Mouse (Mus musculus) kidney, adult 18-20 months (tissue): ENCODE measurements around the gene Pp2d1.

ENCODE experiments used
- DNase-seq: peaks from one replicate; pipeline ENCODE4 v3.0.0; 2021

Gene Pp2d1

DNA sequence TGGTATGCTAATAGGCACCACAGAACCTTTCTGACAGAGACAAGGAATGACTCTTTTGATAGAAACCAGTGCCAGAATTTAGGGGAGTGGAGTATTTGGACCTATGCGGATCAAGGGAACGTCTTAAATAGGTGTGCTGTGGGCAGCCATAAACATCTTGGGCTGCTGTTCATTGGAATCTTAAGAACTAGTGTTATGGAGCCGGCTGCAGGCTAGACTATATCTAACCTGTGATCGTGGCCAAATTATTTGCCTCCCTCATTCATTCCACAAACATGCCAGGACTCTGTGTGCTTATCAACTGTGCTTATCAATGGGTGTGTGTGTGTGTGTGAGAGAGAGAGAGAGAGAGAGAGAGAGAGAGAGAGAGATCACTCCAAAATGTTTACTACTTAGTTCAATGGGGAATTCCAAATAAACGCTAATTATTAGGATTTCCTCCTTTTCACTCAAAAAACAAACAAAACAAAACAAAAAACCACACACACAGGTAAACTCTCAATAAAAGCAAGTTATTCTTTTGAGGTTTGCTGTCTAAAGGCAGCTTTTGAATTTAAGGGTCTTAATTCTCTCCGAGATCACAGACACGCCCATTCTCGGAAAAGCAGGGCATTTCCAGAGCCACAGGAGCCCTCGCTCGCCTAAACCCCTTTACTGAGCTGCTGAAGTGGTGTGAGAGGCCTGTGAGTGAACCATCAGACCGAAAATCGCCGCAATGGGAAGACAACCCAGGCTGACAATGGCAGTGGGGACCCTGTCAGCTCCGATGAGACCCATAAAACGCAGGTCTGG is 61.0 kb downstream of the Pp2d1 start:
- DNase-seq: no peak

DNA sequence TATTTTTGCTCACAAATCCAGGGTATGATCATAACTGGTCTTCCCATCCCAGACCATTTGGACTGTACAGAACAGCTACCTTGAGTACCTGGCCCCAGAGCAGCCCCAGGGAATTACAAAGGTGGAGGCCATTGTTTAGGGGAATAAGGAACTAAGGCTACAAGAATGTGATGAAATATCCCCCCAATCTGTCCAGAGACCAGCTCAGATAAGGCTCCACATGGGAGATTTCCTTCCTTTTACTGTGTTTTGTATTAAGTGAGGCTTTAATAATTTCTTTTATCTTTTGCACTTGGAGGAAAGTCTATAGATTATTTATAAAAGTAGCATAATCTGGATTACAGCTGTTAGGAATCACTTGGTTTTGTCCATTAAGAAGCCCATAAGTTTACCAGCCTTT is 70.6 kb downstream of the Pp2d1 start:
- no peak for DNase-seq

DNA sequence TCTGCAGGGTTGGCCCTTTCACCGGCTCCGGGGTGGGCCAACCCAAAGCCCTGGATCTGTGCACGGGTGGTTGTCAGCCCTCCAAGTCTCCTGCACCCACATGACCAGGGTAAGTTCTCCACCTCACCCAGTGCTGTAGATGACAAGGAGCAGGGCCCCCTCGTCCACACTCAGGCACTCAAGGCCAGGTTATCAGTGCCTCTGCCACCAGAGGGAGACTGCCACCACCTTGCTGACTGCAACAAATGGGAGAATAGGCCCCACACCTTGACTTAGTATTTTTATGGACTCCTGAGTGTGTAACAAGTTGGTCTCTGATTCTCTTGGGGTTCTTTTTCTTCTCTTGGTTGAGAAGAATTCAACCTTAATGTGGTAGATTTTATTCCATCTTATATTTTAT is 73.7 kb downstream of the Pp2d1 start:
- no peak for DNase-seq

DNA sequence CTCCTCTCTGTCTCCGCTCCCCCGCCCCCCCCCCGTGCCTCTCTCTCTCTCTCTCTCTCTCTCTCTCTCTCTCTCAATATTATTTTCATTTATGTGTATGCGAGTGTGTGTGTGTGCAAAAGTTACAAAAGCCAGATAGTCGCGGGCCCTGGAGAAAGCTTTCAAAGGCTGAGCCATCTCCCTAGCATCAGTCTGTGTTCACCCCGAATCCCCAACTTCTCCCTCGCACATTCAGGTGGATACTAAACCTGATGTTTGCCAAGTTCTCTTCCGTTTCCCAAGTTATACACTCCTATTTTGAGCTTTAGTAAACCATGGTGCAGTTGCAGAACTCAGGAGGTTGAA is 75.8 kb downstream of the Pp2d1 start:
- DNase-seq: no peak

DNA sequence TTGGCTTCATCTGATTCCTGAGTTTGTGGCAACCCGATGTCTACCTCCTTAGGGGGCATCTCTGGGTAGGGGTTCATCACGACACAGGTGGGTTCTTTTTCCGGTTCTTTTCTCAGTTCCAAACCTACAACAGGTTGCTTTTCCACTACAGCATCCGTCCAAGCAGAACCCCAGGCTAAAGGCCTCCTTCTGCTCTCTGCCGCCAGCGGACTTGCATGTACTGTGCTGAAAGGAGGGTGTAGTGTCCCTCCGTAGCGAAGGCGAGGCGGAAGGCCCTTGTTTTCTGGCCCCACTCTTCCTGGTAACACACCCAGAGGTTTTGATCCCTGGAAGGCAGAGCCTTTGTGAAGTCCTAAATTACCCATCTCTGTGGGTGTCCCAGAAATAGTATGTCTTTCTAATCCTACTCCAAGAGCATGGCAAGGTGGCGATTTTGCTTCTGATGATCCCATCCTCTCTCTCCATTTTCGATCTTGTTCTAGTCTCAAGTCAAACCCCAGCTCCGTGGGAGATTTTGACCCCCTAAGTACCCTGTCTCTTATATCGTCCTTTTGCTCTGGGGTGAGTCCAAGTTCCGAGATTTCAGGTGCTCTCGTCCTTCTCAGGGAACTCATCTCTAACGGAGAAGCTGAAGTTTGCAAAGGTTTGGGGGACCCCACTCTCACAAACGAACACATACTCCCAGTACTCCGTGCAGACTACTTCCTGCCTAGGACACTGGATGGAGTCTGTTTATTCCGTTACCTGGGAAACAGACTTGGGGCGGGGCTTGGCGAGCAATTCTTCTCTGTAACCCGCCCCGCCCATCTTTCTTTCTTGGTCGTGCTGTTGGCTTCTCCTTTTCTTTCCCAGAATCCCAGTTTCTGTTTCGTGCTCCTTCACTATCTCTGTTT is 76.4 kb downstream of the Pp2d1 start, which contains the start of gene Efhb:
Gene Efhb, minus strand, starts transcription at position 719 of the 893 bp plus-strand sequence.
- DNase-seq: peak; percentile 90
